Mouse (Mus musculus): Measurements from ENCODE around the gene Spsb1. TPM values are rescaled to one million over a fixed set of nuclear protein-coding genes. Genes with fewer than 3 reads are reported as not detected.

Gene Spsb1
- polyA plus RNA-seq, 1 experiment from 2014 or later, result 6.8 TPM

GRCm38 (mm10) chr4:149978820-149979219 lies 24.0 kb upstream of the Spsb1 start:
- H3K27me3 ChIP-seq, result no peaks in the 10 kb centered on the region
- H3K4me1 ChIP-seq, result peaks cover 13% of the 10 kb centered on the region
- no peak overlapping the region for H3K9ac ChIP-seq (replicated peaks)
- ATAC-seq (replicated peaks), result no peak
- 73% methylated on average over 2 of the region's 2 CpGs for WGBS
- no peaks in the 10 kb centered on the region for H3K9me3 ChIP-seq
- H3K4me2 ChIP-seq (replicated peaks), result no peak overlapping the region
- H3K4me3 ChIP-seq, result no peak overlapping the region
- H3K36me3 ChIP-seq, result no peaks in the 10 kb centered on the region
- no peak overlapping the region for H3K27ac ChIP-seq (replicated peaks)

GRCm38 (mm10) chr4:149977801-149978544 lies 23.1 kb upstream of the Spsb1 start:
- no peaks in the 10 kb centered on the region for H3K36me3 ChIP-seq
- H3K4me2 ChIP-seq (replicated peaks), result no peak overlapping the region
- H3K4me1 ChIP-seq, result peaks cover 13% of the 10 kb centered on the region
- no peaks in the 10 kb centered on the region for H3K9me3 ChIP-seq
- H3K4me3 ChIP-seq, result no peak overlapping the region
- H3K9ac ChIP-seq (replicated peaks), result no peak overlapping the region
- H3K27me3 ChIP-seq, result no peaks in the 10 kb centered on the region
- peak; percentile 62 for ATAC-seq (replicated peaks)
- WGBS, result 53% methylated on average over 17 of the region's 17 CpGs
- H3K27ac ChIP-seq (replicated peaks), result peak overlapping the region; percentile 49

DNA sequence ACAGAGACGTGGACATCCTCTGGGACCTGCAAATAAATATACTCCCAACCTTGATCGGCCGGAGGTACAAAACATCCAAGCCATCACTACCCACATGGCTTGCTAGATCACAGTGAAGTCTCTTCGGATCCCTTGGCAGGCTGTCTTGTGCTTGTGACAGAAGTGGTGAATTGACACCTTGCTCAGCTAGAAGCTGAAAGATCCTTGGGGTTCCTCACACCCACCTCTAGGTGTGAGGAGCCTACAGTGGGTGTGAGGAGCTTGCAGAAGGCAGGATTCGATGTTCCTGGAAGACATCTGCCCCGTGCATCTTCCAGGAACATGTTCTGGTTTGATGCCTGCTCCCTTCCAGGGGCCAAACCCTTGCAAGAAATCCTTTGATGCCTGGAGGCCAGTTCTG lies 22.3 kb upstream of the Spsb1 start:
- 85% methylated on average over 6 of the region's 6 CpGs for WGBS
- Histone ChIP-seq H3K9me3 (no peaks in the 10 kb centered on the region), H3K9ac (replicated peaks) (no peak overlapping the region), H3K27ac (replicated peaks) (no peak overlapping the region), H3K4me1 (peaks cover 13% of the 10 kb centered on the region), H3K36me3 (no peaks in the 10 kb centered on the region), H3K27me3 (no peaks in the 10 kb centered on the region), H3K4me2 (replicated peaks) (no peak overlapping the region), H3K4me3 (no peak overlapping the region)
- no peak for ATAC-seq (replicated peaks)

- no peak overlapping the region for H3K9ac ChIP-seq (replicated peaks)
- H3K4me2 ChIP-seq (replicated peaks), result no peak overlapping the region
- no peak for ATAC-seq (replicated peaks)
- H3K4me1 ChIP-seq, result peaks cover 13% of the 10 kb centered on the region
- no peak overlapping the region for H3K4me3 ChIP-seq
- no peak overlapping the region for H3K27ac ChIP-seq (replicated peaks)
- no peaks in the 10 kb centered on the region for H3K27me3 ChIP-seq
- no peaks in the 10 kb centered on the region for H3K9me3 ChIP-seq
- H3K36me3 ChIP-seq, result no peaks in the 10 kb centered on the region
- WGBS, result 72% methylated on average over 5 of the region's 5 CpGs
These were observed 20.9 kb upstream of the Spsb1 start for GRCm38 (mm10) chr4:149975730-149976254.

DNA sequence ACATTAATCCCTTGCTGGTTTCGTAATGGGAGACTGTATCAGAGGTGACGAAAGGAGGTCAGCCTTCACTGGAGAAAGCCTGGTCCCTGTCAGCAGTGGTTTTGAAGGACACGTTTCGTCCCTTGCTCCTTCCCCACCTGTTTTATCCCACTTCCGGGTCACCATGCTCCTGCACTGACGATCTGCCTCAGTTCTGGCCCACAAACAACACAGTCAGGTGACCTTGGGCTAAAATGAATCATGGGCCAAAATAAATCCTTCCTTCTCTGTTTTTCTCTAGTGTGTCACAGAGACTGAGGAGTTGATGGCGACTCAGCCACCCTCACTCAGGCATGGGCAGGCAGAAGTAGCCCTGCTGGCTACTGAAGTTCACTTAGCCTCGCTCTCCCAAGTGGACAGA lies 20.4 kb upstream of the Spsb1 start:
- no peak for ATAC-seq (replicated peaks)
- H3K9ac ChIP-seq (replicated peaks), result no peak overlapping the region
- H3K27me3 ChIP-seq, result no peaks in the 10 kb centered on the region
- H3K4me1 ChIP-seq, result peaks cover 13% of the 10 kb centered on the region
- H3K36me3 ChIP-seq, result no peaks in the 10 kb centered on the region
- no peak overlapping the region for H3K4me2 ChIP-seq (replicated peaks)
- no peak overlapping the region for H3K27ac ChIP-seq (replicated peaks)
- H3K9me3 ChIP-seq, result no peaks in the 10 kb centered on the region
- 79% methylated on average over 8 of the region's 8 CpGs for WGBS
- no peak overlapping the region for H3K4me3 ChIP-seq

GRCm38 (mm10) chr4:149971393-149971792 lies 16.6 kb upstream of the Spsb1 start:
- no peak for ATAC-seq (replicated peaks)
- Histone ChIP-seq H3K9me3 (no peaks in the 10 kb centered on the region), H3K4me3 (no peak overlapping the region), H3K27me3 (no peaks in the 10 kb centered on the region), H3K27ac (replicated peaks) (no peak overlapping the region), H3K9ac (replicated peaks) (no peak overlapping the region), H3K4me1 (0 out of 2 replicates have a peak, but pooled peaks cover under 1% of the 10 kb centered on the region), H3K36me3 (no peaks in the 10 kb centered on the region), H3K4me2 (replicated peaks) (no peak overlapping the region)
- 82% methylated on average over 9 of the region's 9 CpGs for WGBS

DNA sequence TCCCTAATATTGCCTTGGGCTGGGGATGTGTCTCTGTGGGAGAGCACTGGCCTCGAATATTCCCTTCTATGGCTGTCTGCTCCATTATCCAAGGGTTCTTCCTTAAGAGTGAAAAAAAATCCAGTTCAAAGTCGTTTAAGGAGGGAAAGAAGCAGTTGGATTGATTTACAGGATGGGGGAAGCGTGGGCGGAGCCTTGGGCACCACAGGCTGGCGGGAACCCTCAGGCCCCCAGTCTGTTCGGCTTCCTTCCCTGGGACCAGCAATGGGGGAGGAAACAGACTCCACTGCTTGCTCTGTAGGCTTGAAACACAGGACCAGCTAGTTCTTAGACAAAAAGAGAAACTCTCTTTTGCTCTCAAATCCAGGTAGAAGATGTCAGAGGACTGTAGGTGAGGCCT lies 13.7 kb upstream of the Spsb1 start:
- Histone ChIP-seq H3K36me3 (no peaks in the 10 kb centered on the region), H3K27ac (replicated peaks) (no peak overlapping the region), H3K9ac (replicated peaks) (no peak overlapping the region), H3K4me3 (no peak overlapping the region), H3K27me3 (no peaks in the 10 kb centered on the region), H3K4me1 (0 out of 2 replicates have a peak, but pooled peaks cover 4% of the 10 kb centered on the region), H3K9me3 (no peaks in the 10 kb centered on the region), H3K4me2 (replicated peaks) (no peak overlapping the region)
- 46% methylated on average over 6 of the region's 6 CpGs for WGBS
- ATAC-seq (replicated peaks), result no peak

GRCm38 (mm10) chr4:149966963-149967362 lies 12.1 kb upstream of the Spsb1 start:
- 0 out of 2 replicates have a peak, but pooled peaks cover 4% of the 10 kb centered on the region for H3K4me1 ChIP-seq
- no peaks in the 10 kb centered on the region for H3K9me3 ChIP-seq
- no peak overlapping the region for H3K27ac ChIP-seq (replicated peaks)
- no peak for ATAC-seq (replicated peaks)
- 83% methylated on average over 9 of the region's 9 CpGs for WGBS
- no peak overlapping the region for H3K9ac ChIP-seq (replicated peaks)
- no peaks in the 10 kb centered on the region for H3K27me3 ChIP-seq
- H3K36me3 ChIP-seq, result no peaks in the 10 kb centered on the region
- H3K4me2 ChIP-seq (replicated peaks), result no peak overlapping the region
- no peak overlapping the region for H3K4me3 ChIP-seq

DNA sequence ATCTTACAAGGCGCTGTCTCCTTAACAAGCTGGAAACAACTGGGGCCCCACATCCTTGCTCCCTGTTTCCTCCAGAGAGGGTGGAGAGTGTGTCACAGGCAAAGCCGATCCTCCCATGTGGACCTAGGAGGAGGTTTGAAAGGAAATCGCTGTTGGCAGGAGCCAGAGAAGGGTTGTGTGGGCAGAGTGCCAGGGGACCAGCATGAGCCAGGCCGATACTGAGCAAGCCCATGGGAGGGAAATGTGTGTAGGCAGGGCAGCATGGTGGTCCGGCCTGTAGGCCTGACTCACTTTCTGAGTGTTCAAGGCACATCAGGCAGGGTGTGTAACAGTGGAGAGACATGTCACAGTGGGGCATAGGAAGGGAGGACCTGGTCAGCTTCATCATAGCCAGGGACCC lies 11.4 kb upstream of the Spsb1 start:
- H3K4me3 ChIP-seq, result no peak overlapping the region
- H3K9ac ChIP-seq (replicated peaks), result no peak overlapping the region
- no peaks in the 10 kb centered on the region for H3K27me3 ChIP-seq
- no peak overlapping the region for H3K27ac ChIP-seq (replicated peaks)
- H3K4me1 ChIP-seq, result 0 out of 2 replicates have a peak, but pooled peaks cover 4% of the 10 kb centered on the region
- ATAC-seq (replicated peaks), result no peak
- H3K4me2 ChIP-seq (replicated peaks), result no peak overlapping the region
- no peaks in the 10 kb centered on the region for H3K36me3 ChIP-seq
- H3K9me3 ChIP-seq, result no peaks in the 10 kb centered on the region
- WGBS, result 50% methylated on average over 5 of the region's 5 CpGs

DNA sequence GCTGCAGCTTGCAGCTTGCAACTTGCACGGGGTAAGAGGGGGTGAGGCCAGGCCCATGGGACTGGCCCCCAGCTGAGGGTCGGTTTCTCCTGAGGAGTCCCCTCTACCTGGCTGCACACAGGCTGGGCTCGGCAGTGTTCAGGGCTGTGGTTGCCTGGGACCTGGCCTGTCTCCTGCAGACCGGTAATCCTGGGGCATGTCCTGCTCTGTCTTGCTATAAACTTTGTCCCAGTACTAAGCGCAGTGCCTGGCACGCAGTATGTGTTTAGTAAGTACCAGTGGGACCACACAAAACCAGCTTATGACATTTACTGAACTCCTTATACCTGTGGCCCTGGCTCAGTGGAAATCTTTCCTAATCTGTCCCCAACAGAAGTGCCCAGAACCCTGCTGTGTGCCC lies 10.8 kb upstream of the Spsb1 start:
- no peak for ATAC-seq (replicated peaks)
- no peak overlapping the region for H3K9ac ChIP-seq (replicated peaks)
- no peak overlapping the region for H3K4me3 ChIP-seq
- no peaks in the 10 kb centered on the region for H3K36me3 ChIP-seq
- no peaks in the 10 kb centered on the region for H3K27me3 ChIP-seq
- H3K4me1 ChIP-seq, result 0 out of 2 replicates have a peak, but pooled peaks cover 4% of the 10 kb centered on the region
- 78% methylated on average over 6 of the region's 6 CpGs for WGBS
- no peak overlapping the region for H3K4me2 ChIP-seq (replicated peaks)
- H3K9me3 ChIP-seq, result no peaks in the 10 kb centered on the region
- no peak overlapping the region for H3K27ac ChIP-seq (replicated peaks)

GRCm38 (mm10) chr4:149965242-149965641 lies 10.4 kb upstream of the Spsb1 start:
- no peaks in the 10 kb centered on the region for H3K27me3 ChIP-seq
- no peak for ATAC-seq (replicated peaks)
- no peak overlapping the region for H3K27ac ChIP-seq (replicated peaks)
- H3K4me3 ChIP-seq, result no peak overlapping the region
- no peak overlapping the region for H3K9ac ChIP-seq (replicated peaks)
- H3K4me2 ChIP-seq (replicated peaks), result no peak overlapping the region
- H3K9me3 ChIP-seq, result no peaks in the 10 kb centered on the region
- 82% methylated on average over 6 of the region's 6 CpGs for WGBS
- 0 out of 2 replicates have a peak, but pooled peaks cover 4% of the 10 kb centered on the region for H3K4me1 ChIP-seq
- no peaks in the 10 kb centered on the region for H3K36me3 ChIP-seq

DNA sequence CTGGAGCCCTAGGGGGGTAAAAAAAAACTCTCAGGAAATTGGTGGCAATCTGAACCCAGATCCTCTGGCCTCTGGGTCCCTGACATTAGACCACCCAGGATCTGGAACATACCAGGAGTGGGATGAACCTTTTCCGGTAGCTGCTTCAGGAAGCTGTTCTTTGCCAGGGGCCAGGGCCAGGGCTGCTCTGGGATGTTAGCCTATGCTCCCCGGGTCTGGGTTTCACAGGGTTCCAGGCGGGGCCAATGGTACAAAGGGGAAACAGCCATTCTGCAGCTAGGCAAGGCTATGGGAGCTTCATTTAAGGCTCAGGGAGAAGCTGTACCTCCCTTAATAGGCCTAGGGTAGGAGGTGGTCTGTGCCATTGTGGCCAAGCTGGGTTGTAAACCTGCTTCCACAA lies 9.9 kb upstream of the Spsb1 start:
- no peak for ATAC-seq (replicated peaks)
- H3K27me3 ChIP-seq, result no peaks in the 10 kb centered on the region
- H3K4me3 ChIP-seq, result no peak overlapping the region
- H3K27ac ChIP-seq (replicated peaks), result no peak overlapping the region
- H3K9me3 ChIP-seq, result no peaks in the 10 kb centered on the region
- no peaks in the 10 kb centered on the region for H3K36me3 ChIP-seq
- H3K4me1 ChIP-seq, result 0 out of 2 replicates have a peak, but pooled peaks cover 4% of the 10 kb centered on the region
- no peak overlapping the region for H3K4me2 ChIP-seq (replicated peaks)
- no peak overlapping the region for H3K9ac ChIP-seq (replicated peaks)
- WGBS, result 65% methylated on average over 3 of the region's 3 CpGs

DNA sequence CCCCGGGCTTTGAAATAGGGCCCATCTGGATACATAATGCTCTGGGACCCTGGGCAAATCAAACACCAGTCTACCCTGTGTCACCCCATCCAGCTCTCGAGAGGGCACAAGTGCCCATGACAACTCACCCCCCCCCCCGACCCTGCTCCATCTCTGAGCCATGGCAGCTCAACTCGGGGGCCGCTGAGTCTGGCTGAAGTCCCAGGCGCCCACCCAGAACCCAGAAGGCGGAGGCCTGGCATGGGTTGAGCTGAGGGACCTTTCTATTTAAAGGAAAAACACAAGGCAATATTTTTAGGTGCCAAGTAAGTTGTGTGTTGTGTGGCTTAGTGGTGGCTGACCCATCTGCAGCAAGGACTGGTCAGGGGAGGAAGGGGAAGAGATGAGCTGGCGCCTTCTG lies 9.4 kb upstream of the Spsb1 start:
- H3K36me3 ChIP-seq, result no peaks in the 10 kb centered on the region
- no peaks in the 10 kb centered on the region for H3K27me3 ChIP-seq
- ATAC-seq (replicated peaks), result no peak
- H3K4me3 ChIP-seq, result no peak overlapping the region
- 0 out of 2 replicates have a peak, but pooled peaks cover 4% of the 10 kb centered on the region for H3K4me1 ChIP-seq
- H3K27ac ChIP-seq (replicated peaks), result no peak overlapping the region
- H3K9me3 ChIP-seq, result no peaks in the 10 kb centered on the region
- H3K4me2 ChIP-seq (replicated peaks), result no peak overlapping the region
- 71% methylated on average over 8 of the region's 8 CpGs for WGBS
- no peak overlapping the region for H3K9ac ChIP-seq (replicated peaks)

Measured in forebrain, embryonic 15.5 days (tissue).